In the genomic region with DNA sequence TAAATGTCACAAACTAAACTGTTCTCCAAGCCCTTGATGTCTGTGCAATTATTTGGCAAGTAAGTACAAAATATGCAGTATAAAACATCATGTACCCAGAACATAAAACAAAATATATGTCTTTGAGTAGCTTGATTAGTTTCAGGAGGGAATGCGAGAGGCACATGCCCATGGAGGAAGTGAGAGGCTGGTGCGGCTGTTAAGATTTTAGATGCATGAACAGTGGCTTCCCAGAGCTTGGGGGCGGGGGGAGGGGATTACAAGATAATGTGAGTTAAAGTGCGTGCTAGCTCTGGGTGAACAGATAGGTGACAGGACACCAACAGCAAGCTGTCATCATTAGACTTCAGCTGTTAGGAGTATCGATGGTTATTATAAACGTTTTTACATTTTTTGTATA, we compare ENCODE assay signal across 17 mouse cellular contexts.
"Had no signal": no experiment of that assay in that cellular context is flagged by ENCODE, and none has a peak within 500 bp of the region (broad histone marks: within the 10 kb centered on the region; RNA-seq: fewer than 3 reads in every experiment).

No protein-coding gene starts in this region.

- H3K4me3 ChIP-seq: left cerebral cortex, adult 2 months; limb, embryonic 12.5 days; midbrain, embryonic 15.5 days; neural tube, embryonic 13.5 days had no signal

- H3K9me3 ChIP-seq: limb, embryonic 12.5 days; midbrain, embryonic 15.5 days; neural tube, embryonic 13.5 days had no signal

- H3K27ac ChIP-seq: kidney, postnatal 0 days; left cerebral cortex, adult 2 months; limb, embryonic 12.5 days; midbrain, embryonic 15.5 days; neural tube, embryonic 13.5 days; stomach, postnatal 0 days had no signal

- DNase-seq: kidney, adult 11 months; kidney, adult 9 months; kidney, postnatal 36 days; lung, adult 2 months; lung, postnatal 36 days; right cerebral cortex, adult 18-20 months; right cerebral cortex, postnatal 25 days; thymus, adult 2 months; thymus, postnatal 25 days had no signal

- H3K27me3 ChIP-seq: limb, embryonic 12.5 days; midbrain, embryonic 15.5 days; neural tube, embryonic 13.5 days had no signal

- H3K4me1 ChIP-seq: midbrain, embryonic 15.5 days; neural tube, embryonic 13.5 days had no signal

- H3K9ac ChIP-seq: limb, embryonic 12.5 days; midbrain, embryonic 15.5 days; neural tube, embryonic 13.5 days had no signal

- H3K36me3 ChIP-seq: midbrain, embryonic 15.5 days had no signal

- H3K4me2 ChIP-seq: limb, embryonic 12.5 days; midbrain, embryonic 11.5 days; midbrain, embryonic 15.5 days; neural tube, embryonic 13.5 days had no signal

- ATAC-seq: lung, postnatal 0 days; midbrain, embryonic 15.5 days had no signal
